Mouse (Mus musculus): ENCODE measurements at regions not wholly inside any gene's neighbourhood (a gene's known extent, or its start where the extent isn't known, plus 50 kb on each side); places are given as distances from the start of the nearest gene placed in this dataset.

DNA sequence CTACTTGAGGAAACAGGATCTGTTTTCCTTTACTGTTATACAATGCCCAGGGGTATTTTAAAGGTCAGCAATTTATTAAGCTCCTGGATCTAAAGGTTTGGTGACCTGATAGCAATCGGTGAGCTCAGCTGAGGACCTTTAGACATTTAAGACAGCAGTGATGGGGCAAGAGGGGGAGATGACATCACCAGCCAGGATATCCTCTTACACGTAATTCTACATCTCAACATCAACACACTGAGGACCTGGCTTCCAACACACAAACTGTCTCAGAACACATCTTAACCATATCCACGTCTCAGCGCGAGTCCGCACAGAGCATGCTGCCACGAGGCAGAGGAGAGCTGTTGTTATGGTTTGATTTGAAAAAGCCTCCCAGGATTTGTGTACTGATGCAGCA is 69.2 kb downstream of the Nhlrc3 start:
- no peak for DNase-seq (ENCODE audit: low read depth, low spot score)

DNA sequence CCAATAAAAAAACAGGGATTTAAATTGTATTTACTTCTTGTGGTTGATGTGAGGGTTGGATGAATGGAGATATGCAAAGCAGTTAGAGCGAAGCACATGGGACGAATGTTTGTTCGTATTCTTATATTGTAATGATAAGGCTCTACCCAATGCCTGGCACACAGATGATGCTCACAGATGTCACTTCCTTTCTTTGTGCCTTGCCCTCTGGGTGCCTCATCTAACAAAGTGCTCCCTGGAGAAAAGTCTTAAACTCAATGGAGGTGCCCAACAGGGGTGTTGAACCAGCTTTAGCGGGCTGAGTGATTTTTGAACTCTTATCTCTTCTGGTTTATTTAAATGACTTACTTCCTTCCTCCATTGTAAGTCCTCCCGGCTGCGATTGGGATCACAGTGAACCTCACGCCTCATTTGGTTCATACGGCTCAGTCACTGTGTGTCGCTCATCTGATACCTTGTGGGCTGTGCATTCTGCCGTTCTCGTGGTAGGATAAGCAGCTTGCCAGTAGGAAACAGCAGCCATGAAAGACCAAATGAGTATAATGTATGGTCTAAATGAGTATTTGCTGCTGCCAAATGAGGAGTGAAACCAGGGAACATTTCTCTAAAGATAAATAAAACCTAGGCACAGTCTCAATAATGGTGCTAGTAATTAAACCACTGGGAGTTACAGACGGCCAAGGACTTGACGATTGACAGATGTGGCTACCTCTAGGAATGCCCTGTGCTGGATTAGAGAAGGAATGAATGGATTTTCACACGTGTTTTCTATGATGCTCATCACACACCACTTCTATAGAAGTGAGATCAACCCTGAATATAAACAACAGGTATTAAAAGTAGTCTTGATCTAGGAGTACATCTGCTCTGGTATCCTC is 81.2 kb downstream of the Nhlrc3 start:
- no peak for DNase-seq (ENCODE audit: low read depth, low spot score)

DNA sequence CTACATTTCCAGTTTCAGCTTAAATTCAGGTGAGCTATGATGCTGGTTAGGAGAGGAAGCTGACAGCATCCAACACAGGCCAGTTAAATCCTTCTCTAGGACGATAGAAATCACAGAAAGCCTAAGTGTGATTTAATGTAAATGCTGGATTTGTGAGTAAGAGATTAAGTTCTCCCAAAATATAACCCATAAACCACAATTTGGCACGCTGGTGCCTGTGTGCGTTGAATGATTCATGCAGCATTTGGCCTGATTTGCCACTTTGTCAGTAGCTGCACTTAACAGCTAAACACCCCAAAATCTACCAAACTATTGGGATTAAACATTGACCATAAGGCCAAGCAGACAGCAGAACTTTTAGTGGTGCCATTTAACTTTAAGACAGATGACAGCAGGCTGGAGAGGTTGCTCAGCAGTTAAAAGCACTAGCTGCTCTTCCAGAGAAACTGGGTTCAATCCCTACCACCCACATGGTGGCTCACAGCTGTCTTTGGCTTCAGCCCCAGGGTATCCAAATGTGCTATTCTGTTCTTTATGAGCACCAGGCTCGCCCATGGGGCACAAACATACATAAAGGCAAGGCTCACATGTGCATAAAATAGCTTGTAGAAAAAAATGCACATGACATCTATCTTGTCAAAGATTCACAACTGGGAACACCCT is 83.5 kb downstream of the Nhlrc3 start:
- DNase-seq (ENCODE audit: low read depth, low spot score) = no peak

DNA sequence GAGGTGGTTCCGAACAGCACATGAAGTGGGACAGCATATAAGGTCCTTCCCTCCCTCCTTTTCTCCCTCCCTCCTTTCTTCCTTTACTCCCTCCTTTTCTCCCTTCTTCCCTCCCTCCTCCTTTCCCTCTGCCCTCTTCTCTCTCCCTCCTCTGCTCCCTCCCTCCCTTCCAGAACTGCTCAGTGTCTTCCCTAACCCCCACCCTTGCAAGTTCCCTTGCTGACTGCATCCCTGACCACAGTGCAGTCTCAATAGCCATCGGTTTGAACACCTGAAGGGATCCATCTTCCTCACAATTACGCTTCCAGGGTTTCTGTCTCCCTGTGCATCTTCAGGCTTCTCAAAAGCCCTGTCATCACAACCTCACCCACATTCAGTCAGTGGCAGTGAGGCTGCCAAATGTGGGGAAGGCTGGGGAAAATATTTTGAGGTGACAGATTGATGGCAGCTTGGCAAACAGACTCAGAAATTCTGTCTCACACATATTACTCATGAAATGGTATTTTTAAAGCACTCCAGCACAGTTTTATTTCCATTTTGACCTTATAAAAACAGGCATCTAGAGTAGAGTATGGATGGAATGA is 86.2 kb downstream of the Nhlrc3 start:
- no peak for DNase-seq (ENCODE audit: low read depth, low spot score)

DNA sequence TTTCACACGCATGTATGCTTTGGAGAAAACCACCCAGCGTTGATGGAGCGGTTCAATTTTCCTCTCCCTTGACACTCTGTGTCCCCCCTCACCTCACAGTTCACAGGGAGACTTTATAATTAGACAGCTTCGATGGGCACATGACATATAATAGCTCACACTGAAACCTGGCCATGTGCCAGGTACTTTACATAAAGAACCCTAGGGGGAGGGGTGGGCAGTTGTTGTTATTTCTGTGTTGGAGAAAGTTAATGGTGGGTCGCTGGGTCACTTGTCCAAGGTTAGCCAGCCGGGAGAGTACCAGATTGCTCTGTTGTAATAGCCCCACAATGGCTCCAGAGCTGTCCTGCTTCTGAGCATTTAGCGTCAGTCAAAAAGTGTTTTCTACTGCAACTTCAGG is 90.2 kb downstream of the Nhlrc3 start:
- DNase-seq (ENCODE audit: low read depth, low spot score) = no peak

DNA sequence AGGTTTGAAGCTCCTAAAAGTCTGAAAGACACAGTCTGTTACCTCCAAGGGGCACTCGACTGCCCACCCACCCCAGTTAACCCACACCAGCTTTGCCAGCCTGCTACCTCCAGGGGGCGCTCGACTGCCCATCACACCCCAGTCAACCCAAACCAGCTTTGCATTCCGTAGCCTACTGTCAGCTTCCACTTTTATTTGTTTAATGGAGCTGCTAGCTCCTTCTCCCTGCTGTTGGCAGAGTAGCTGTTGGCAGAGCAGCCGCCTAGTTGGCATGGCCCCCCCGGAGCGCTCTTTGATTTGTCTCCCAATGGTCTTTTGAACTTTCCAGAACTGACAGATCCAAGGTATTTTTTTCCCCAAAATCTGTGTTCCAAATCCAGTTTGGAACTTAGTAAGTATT is 91.2 kb downstream of the Nhlrc3 start:
- peak; percentile 33 for DNase-seq (ENCODE audit: low read depth, low spot score)

DNA sequence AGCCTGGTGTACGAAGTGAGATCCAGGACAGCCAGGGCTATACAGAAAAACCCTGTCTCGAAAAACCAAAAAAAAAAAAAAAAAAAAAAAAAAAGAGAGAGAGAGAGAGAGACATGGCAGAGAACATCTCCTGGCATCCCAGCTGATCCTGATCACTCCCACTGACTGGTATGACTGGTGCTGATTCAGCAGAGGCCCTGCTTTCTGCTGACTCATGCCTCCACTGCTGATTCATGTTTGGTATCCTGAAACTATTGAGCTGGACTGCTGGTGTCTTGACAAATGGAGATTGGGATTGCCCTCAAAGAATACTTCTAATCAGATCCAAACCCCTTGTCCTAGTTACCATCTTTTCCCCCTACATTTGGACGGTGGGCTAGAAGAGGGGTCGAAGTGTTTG is 101.9 kb downstream of the Nhlrc3 start:
- DNase-seq (ENCODE audit: low read depth, low spot score) = peak; percentile 24

DNA sequence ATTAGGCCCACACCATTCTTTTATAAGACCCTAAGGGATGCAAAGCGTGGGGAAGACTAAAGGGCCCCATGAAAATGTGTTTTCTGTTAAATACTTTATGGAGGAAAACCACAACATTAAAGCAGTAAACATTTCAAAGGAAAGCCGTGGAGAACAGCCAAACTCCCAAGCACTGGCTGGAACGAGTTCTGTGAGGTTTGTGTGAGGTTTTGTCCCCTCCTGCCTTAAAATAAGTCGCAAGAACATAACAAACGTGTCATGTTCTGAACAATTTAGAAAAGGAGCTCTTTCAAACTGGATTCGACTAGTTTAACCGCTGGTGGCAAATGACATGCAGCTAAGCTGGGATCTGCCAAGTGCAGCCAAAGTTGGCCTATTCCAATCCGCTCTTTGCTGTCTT is 109.4 kb downstream of the Nhlrc3 start:
- no peak for DNase-seq (ENCODE audit: low read depth, low spot score)

DNA sequence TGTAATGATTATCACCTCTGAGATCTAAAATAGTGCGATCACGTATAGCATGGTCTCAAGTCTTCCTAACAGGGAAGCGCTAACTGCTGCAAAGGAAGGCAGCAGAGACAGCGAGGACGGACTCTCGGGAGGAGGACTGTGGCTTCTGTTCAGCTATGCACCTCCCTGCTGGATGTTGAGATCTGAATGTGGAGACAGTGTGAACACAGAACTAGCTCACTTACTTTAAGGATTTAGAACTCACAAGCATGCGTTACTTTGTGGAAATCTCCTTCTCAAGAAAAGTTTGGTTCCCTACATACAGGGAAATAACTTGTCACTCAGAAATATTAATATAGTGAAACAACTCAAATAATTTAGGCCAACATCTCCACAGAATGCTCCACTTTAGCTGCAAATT is 109.8 kb downstream of the Nhlrc3 start:
- DNase-seq (ENCODE audit: low read depth, low spot score) = no peak

DNA sequence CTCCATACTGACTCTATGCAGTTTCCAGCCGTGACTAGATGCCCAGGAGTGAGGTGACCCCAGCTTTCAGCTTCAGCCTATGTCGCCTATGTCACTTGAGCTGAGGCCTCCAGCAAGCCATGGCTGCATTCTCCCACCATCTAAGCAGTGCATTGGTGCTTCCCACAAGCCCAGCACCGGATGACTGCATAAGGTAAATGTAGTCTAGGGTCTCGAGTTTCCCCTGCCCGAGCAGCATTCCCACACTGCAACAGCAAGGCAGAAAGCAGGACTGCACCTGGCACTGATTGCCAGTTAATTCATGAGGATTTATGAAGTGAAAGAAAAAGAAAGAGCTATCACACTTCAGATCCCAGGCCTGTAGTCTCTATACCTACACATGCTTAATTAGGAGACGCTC is 119.5 kb downstream of the Nhlrc3 start:
- DNase-seq (ENCODE audit: low read depth, low spot score) = no peak

DNA sequence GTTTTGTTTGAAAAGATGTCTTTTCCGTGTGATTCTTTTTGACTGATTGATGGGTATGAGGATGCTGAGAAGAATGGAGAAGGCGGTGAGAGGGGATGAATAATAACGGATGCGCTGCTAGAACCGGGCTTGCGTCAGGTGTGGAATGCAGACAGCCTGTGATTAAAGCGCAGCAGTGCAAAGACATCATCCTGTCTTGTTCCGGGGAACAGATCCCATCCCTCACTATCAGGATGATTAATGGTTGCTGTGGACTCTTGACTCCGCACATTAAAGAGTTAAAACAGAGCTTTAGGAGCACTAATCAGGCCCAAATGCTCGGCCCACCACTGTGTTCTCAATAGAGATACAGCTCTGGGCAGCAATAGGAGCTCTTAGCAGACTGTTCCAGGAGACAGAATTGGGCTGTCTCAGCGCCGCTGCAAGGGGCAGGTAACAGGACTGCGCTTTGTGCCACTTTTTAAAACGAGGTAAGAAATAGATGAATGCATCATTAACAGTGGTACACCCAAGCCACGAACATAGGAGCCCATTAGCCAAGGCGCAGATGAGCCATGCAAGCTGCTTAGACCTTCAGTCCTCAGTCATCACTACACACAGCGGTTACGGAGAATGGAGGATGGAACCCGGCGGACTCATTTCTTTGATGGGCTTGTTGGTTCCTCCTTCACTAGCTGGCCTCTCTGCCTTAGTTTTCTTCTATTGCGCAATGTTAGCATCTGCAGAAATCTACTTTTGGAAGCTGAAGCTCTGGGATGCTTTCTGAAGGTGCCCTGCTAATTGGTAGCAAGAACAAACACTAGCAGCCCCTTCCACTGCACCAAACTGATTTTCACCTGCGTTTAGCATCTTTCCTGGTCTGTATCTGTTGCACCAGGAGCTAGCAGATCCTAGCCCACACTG is 121.6 kb downstream of the Nhlrc3 start:
- peak; percentile 60 for DNase-seq (ENCODE audit: low read depth, low spot score)

DNA sequence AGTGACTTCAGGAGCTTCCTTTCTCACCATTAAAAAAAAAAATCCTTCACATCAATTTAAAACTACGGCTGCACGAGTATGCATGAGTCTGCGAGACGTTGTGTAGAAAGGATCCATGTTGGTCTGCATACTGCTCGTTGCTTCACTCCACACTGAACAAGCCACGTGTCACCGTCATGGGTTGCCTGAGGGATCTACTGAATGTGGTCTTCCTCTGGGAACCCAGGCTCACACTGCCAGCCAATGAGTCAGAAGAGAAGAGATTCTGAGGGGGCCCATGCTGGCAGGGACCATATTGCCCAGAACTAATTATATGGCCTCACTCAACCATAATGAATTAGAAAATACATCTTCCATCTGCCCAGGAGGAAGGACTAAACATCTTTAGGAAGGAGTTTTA is 124.6 kb downstream of the Nhlrc3 start:
- no peak for DNase-seq (ENCODE audit: low read depth, low spot score)

DNA sequence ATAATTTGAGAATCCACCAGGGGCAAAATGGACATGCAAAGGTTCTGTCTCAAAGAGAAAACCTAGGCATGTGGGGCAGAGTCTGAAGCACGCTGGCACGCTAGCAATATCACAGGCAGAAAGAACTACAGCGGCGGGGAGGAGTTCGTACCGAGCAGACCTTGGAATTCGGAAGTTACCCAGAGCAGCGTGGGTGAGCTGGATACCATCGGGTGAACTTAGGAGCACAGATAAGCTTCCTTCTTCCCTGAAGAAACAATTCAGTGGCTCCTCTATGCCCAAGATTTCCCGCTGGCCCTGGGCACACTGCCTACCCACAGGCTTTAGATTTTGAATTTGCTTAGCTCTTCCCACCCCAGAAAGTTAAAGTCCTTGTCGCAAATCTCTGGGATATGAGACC is 129.1 kb downstream of the Nhlrc3 start:
- DNase-seq (ENCODE audit: low read depth, low spot score) = no peak

DNA sequence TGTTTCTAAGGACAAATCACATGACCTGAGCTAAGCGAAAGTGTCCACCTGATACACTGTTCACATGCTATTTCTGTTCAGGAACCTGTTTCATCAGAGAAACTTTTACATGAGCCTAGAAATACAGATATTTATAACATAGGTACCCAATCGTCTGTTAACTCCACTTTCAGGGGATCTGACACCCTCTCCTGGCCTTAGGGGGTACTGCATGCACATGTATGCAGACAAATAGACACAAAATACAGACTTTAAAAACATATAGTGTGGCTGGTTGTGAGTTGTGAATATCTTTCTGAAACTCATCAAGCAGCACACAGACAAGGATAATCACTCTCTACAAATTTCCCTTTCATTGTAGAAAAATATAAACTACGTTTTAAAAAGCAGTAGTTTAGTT is 133.6 kb downstream of the Nhlrc3 start:
- no peak for DNase-seq (ENCODE audit: low read depth, low spot score)

DNA sequence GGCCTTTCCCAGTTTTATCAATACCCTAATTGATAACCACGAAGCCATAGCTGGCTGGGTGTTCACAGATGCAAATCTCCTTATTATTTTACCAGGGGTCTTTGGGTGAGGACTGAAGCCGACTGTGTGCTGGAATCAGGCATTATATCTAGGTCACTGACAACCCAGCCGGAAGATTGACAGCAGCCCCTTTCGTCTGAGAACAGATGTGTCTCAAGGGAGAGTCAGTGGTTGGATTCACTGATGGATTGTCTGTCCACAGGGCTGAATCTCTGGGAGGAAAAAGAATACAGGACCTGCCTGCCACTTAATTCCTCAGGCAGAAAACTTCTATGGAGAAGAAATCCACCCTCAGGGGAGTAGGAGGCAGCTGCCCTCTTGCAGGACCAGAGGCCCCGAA is 135.7 kb downstream of the Nhlrc3 start:
- DNase-seq (ENCODE audit: low read depth, low spot score) = no peak

DNA sequence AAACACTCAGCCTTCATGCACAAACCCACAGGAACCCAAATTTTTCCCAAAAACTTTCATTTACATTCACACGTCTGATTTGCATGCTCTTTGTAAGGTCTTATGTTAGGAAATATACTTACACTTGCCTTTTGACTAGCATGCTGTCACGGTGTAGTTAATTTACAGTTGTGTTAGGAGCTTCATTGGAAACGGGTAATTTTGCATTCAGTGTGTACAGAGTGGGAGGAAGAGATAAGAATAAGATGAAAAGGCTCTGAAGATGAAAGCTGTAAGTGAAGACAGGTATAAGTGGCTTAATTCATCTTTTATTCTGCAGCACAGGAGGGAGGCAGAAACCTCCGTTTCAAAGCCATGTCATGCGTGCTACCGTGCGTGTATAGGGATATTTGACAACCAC is 136.2 kb downstream of the Nhlrc3 start:
- no peak for DNase-seq (ENCODE audit: low read depth, low spot score)

DNA sequence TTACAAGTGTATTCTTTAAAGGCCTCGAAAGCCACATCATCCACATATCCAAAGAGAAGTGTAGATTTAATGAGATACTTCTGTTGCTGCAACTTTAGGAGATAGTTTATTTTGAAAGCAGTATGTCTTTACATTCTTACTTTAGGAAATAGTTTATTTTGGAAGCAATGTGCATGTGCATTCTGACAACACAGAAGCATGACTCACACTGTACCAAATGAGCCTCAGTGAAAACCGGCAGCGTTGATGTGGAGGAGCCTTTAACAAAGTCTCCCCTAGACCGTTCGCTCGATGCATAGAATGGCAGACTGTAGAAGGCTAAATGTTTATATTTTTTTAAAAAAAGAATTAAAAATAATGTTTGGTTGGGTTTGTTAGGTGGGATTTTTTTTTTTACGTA is 138.1 kb downstream of the Nhlrc3 start:
- no peak for DNase-seq (ENCODE audit: low read depth, low spot score)

DNA sequence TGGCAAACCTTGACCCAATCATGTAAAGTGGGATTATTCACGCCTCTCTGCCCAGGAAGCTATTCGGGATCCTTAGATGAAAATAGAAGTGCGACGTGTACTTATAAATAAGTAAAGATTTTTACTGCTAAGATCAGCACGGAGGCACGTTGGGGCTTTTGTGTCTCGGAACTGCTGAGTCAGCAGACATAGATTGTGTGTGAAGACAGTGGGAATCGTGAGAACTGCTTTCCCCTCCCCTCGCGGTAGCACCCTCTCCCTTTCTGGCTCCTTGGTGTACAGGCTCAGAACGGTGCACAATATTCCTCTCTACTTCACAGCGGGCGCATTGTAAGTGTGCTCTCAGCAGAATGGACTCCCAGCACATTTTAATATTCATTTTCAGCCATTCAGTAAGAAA is 138.7 kb downstream of the Nhlrc3 start:
- DNase-seq (ENCODE audit: low read depth, low spot score) = no peak

DNA sequence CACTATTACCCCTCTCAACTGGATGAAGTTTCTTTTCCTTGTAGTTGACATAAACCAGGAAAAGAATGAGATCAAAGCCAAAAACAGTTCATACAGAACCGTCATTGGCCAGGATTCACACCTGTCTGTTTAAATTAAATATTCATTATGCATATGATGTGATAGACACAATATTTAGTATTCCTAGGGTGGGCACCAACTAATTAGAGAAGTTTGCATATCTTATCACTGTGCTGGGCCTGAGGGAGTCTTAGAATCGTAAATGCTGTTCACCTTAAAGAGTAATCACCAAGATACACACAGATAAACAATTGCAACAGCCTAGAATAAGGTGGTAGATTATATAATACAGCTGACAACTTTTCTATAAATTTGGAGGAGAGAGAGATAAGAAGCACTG is 147.7 kb downstream of the Nhlrc3 start:
- DNase-seq (ENCODE audit: low read depth, low spot score) = no peak
